Mouse (Mus musculus): ENCODE data around the gene Gls2. TPM values are rescaled to one million over a fixed set of nuclear protein-coding genes. Genes with fewer than 3 reads are reported as not detected.
A peak's percentile ranks its signal among the peaks of the same experiment; 100 is the strongest.
"Not testable (repeated sequence)": the region's sequence is repeated elsewhere in the genome, so short reads cannot be mapped to it uniquely, and the experiment has no call there.

Gls2 gene
- total RNA-seq (2021): 1 to 10 TPM; 4.8 to 8.2 TPM
- long read RNA-seq, experiment 1, partial matches to known transcripts: 0 of 11 reads
- long read RNA-seq, experiment 1, other reads (novel, unspliced or antisense): 7 of 11 reads
- long read RNA-seq, experiment 2: 0 reads

GRCm38 (mm10) chr10:128194024-128194550, at the start of gene Gls2:
Gls2 (plus strand) TSS chr10:128194457.
- DNase-seq (ENCODE audit: low spot score in 2 of 2): peak; percentile 91 to 94

- no peak for DNase-seq (ENCODE audit: low spot score in 2 of 2)
Observed at GRCm38 (mm10) chr10:128144961-128145360, 49.3 kb upstream of the Gls2 start.

- no peak for DNase-seq (ENCODE audit: low spot score in 2 of 2)
Observed at GRCm38 (mm10) chr10:128148789-128149365, 45.4 kb upstream of the Gls2 start.

- DNase-seq (ENCODE audit: low spot score in 2 of 2): peak; percentile 29 to 63
Observed at GRCm38 (mm10) chr10:128149592-128149991, 44.7 kb upstream of the Gls2 start.

GRCm38 (mm10) chr10:128150941-128151340, 43.3 kb upstream of the Gls2 start:
- peak in 1 of 2 experiments; percentile 31 for DNase-seq (ENCODE audit: low spot score in 2 of 2)

- no peak for DNase-seq (ENCODE audit: low spot score in 2 of 2)
Observed at GRCm38 (mm10) chr10:128153978-128154377, 40.3 kb upstream of the Gls2 start.

- DNase-seq (ENCODE audit: low spot score in 2 of 2): not testable (repeated sequence)
Observed at GRCm38 (mm10) chr10:128165726-128166125, 28.5 kb upstream of the Gls2 start.

- no peak for DNase-seq (ENCODE audit: low spot score in 2 of 2)
Observed at GRCm38 (mm10) chr10:128167091-128167490, 27.2 kb upstream of the Gls2 start.

- DNase-seq (ENCODE audit: low spot score in 2 of 2): not testable (repeated sequence)
Observed at GRCm38 (mm10) chr10:128171348-128171747, 22.9 kb upstream of the Gls2 start.

- DNase-seq (ENCODE audit: low spot score in 2 of 2): no peak
Observed at GRCm38 (mm10) chr10:128175302-128175701, 19.0 kb upstream of the Gls2 start.

- peak in 1 of 2 experiments; percentile 32 for DNase-seq (ENCODE audit: low spot score in 2 of 2)
Observed at GRCm38 (mm10) chr10:128175996-128176755, 18.1 kb upstream of the Gls2 start.

GRCm38 (mm10) chr10:128177316-128177715, 16.9 kb upstream of the Gls2 start:
- DNase-seq (ENCODE audit: low spot score in 2 of 2): no peak

- no peak for DNase-seq (ENCODE audit: low spot score in 2 of 2)
Observed at GRCm38 (mm10) chr10:128179989-128180388, 14.3 kb upstream of the Gls2 start, which contains the start of gene Rbms2. Rbms2 (minus strand) TSS chr10:128180297.

- no peak for DNase-seq (ENCODE audit: low spot score in 2 of 2)
Observed at GRCm38 (mm10) chr10:128184296-128184695, 10.0 kb upstream of the Gls2 start.

GRCm38 (mm10) chr10:128185277-128185940, 8.8 kb upstream of the Gls2 start:
- no peak for DNase-seq (ENCODE audit: low spot score in 2 of 2)

- DNase-seq (ENCODE audit: low spot score in 2 of 2): peak; percentile 46 to 64
Observed at GRCm38 (mm10) chr10:128185959-128186358, 8.3 kb upstream of the Gls2 start.

- DNase-seq (ENCODE audit: low spot score in 2 of 2): no peak
Observed at GRCm38 (mm10) chr10:128187181-128187605, 7.1 kb upstream of the Gls2 start.

- DNase-seq (ENCODE audit: low spot score in 2 of 2): peak; percentile 41 to 53
Observed at GRCm38 (mm10) chr10:128188242-128188877, 5.9 kb upstream of the Gls2 start.

GRCm38 (mm10) chr10:128191472-128191871, 2.8 kb upstream of the Gls2 start:
- no peak for DNase-seq (ENCODE audit: low spot score in 2 of 2)

- not testable (repeated sequence) for DNase-seq (ENCODE audit: low spot score in 2 of 2)
Observed at GRCm38 (mm10) chr10:128192030-128192766, 2.1 kb upstream of the Gls2 start.

All from adrenal gland, postnatal 4 days (tissue).